Mouse (Mus musculus) heart, adult 2 months (tissue): ENCODE data around the gene LTO1. TPM values are rescaled to one million over a fixed set of nuclear protein-coding genes. Genes with fewer than 3 reads are reported as not detected.
A peak's percentile ranks its signal among the peaks of the same experiment; 100 is the strongest.

Source experiments
- DNase-seq, 2 experiments: peaks; one replicate each; pipeline ENCODE4 v3.0.0; 2021
- H3K27ac ChIP-seq: fragments of 200-600 bp; 2 replicates; pipeline ENCODE4 v1.8.1; 2022
- H3K27me3 ChIP-seq: fragments of 200-500 bp; 2 replicates; pipeline ENCODE4 v1.6.1; 2012; ENCODE audit warnings: mild to moderate bottlenecking, low read length, inconsistent platforms, mixed read lengths; ENCODE audit not compliant: control insufficient read depth, insufficient read depth
- H3K36me3 ChIP-seq: fragments of 200-500 bp; 2 replicates; pipeline ENCODE4 v1.6.1; 2012; ENCODE audit warnings: low read length, inconsistent platforms; ENCODE audit not compliant: control insufficient read depth, insufficient read depth
- H3K4me1 ChIP-seq: fragments of 200-500 bp; 2 replicates; pipeline ENCODE4 v1.6.1; 2011; ENCODE audit warnings: low read length; ENCODE audit not compliant: control insufficient read depth, insufficient read depth
- H3K4me3 ChIP-seq: fragments of 200-600 bp; 2 replicates; pipeline ENCODE4 v1.8.1; 2022
- H3K79me2 ChIP-seq: fragments of 200-500 bp; replicated peaks from 2 replicates; pipeline ENCODE4 v1.6.1; 2012; ENCODE audit warnings: mild to moderate bottlenecking, inconsistent platforms, low read length, moderate library complexity, mixed read lengths; ENCODE audit not compliant: control insufficient read depth, insufficient read depth
- H3K9ac ChIP-seq: fragments of 200-500 bp; 2 replicates; pipeline ENCODE4 v1.6.1; 2012; ENCODE audit warnings: low read depth, mild to moderate bottlenecking, control low read depth, inconsistent platforms, low read length, mixed read lengths
- CTCF ChIP-seq: fragments of 200-600 bp; IDR thresholded peaks from 2 replicates; pipeline ENCODE4 v1.8.1; 2022; ENCODE audit warnings: antibody characterized with exemption, mild to moderate bottlenecking, moderate library complexity
- EP300 ChIP-seq: fragments of 200-500 bp; IDR thresholded peaks from 2 replicates; pipeline ENCODE4 v1.6.1; 2011; ENCODE audit warnings: low read depth, low read length, control low read depth; ENCODE audit not compliant: insufficient read depth
- POLR2A ChIP-seq: fragments of 200-500 bp; IDR thresholded peaks from 2 replicates; pipeline ENCODE4 v1.6.1; 2011; ENCODE audit warnings: mild to moderate bottlenecking, low read depth, low read length, control low read depth; ENCODE audit not compliant: insufficient read depth
- WGBS: fragments of 180-500 bp; shearing (Covaris S2); methylation state at CpG from one replicate; pipeline ENCODE4 v1.1.7; 2018; 5-methylcytosine and 5-hydroxymethylcytosine counted together
- intact Hi-C: fragments of 180-260 bp; cut with DNase I; formaldehyde crosslinking; loops from one replicate; pipeline ENCODE4 v1.15.1; 2025
- polyA plus RNA-seq: library from polyadenylated mRNA; depleted of rRNA; stranded (reverse); fragments of >200 nt; gene quantifications from 2 replicates; pipeline ENCODE4 v1.2.3, GENCODE M21; 2012
- total RNA-seq, 2 experiments: library from RNA; stranded (reverse); gene quantifications; 2 replicates each; pipeline ENCODE4 v1.2.3; 2021

LTO1 gene
- total and polyA plus RNA-seq, 3 experiments = 12.1 to 13.1 (median 12.5) TPM

- Histone ChIP-seq H3K27me3 (no peaks in the 10 kb centered on the region), H3K9ac (peak overlapping the region; percentile 44), H3K27ac (peak overlapping the region; percentile 85), H3K36me3 (no peaks in the 10 kb centered on the region), H3K4me3 (peak overlapping the region; percentile 76), H3K79me2 (no peaks in the 10 kb centered on the region), H3K4me1 (peaks cover 5% of the 10 kb centered on the region)
- 2% methylated on average over 20 of the region's 20 CpGs for WGBS
- no peak for DNase-seq
- intact Hi-C loops = loop anchor here (1.0 to 2.0 kb wide), 2 partner anchors 54 to 82 kb away; no protein-coding TSS in a partner anchor
- TF ChIP-seq POLR2A (no peak), CTCF (no peak), EP300 (no peak)
Measured at GRCm38 (mm10) chr7:144942744-144943135, 27.8 kb downstream of the LTO1 start.

- peak overlapping the region; percentile 14 for H3K9ac ChIP-seq
- no peaks in the 10 kb centered on the region for H3K79me2 ChIP-seq
- peak; percentile 86 to 87 for DNase-seq
- no peaks in the 10 kb centered on the region for H3K36me3 ChIP-seq
- WGBS = under 1% methylated on average over 45 of the region's 45 CpGs
- intact Hi-C loops = loop anchor here (1.0 to 2.0 kb wide), 2 partner anchors 54 to 81 kb away; no protein-coding TSS in a partner anchor
- peak overlapping the region; percentile 85 for H3K27ac ChIP-seq
- peak overlapping the region; percentile 62 for H3K4me3 ChIP-seq
- TF ChIP-seq CTCF (peak; percentile 62), EP300 (no peak; the same call in 1 of the 2 replicates)
- no peaks in the 10 kb centered on the region for H3K27me3 ChIP-seq
- H3K4me1 ChIP-seq = peaks cover 5% of the 10 kb centered on the region
Measured at GRCm38 (mm10) chr7:144943254-144943653, 28.4 kb downstream of the LTO1 start.

- intact Hi-C loops = no loop called here
- DNase-seq = no peak
- no peak overlapping the region for H3K27ac ChIP-seq
- H3K4me1 ChIP-seq = no peaks in the 10 kb centered on the region
- H3K27me3 ChIP-seq = no peaks in the 10 kb centered on the region
- TF ChIP-seq CTCF = no peak
- no peak for TF ChIP-seq POLR2A
- no peak for TF ChIP-seq EP300
- H3K9ac ChIP-seq = no peak overlapping the region
- no peaks in the 10 kb centered on the region for H3K36me3 ChIP-seq
- 69% methylated on average over 12 of the region's 12 CpGs for WGBS
- no peak overlapping the region for H3K4me3 ChIP-seq
- no peaks in the 10 kb centered on the region for H3K79me2 ChIP-seq
Measured at GRCm38 (mm10) chr7:144958509-144959395, 43.9 kb downstream of the LTO1 start.

- no peaks in the 10 kb centered on the region for H3K36me3 ChIP-seq
- WGBS = 78% methylated on average over 1 of the region's 1 CpGs
- H3K9ac ChIP-seq = no peak overlapping the region
- intact Hi-C loops = no loop called here
- no peak overlapping the region for H3K4me3 ChIP-seq
- DNase-seq = no peak
- no peak for TF ChIP-seq EP300
- no peak for TF ChIP-seq POLR2A
- no peak for TF ChIP-seq CTCF
- H3K27me3 ChIP-seq = no peaks in the 10 kb centered on the region
- H3K4me1 ChIP-seq = no peaks in the 10 kb centered on the region
- H3K27ac ChIP-seq = no peak overlapping the region
- H3K79me2 ChIP-seq = no peaks in the 10 kb centered on the region
Measured at GRCm38 (mm10) chr7:144963911-144964310, 49.0 kb downstream of the LTO1 start.

GRCm38 (mm10) chr7:144964316-144964715 is 49.4 kb downstream of the LTO1 start:
- no peak overlapping the region for H3K27ac ChIP-seq
- H3K9ac ChIP-seq = no peak overlapping the region
- DNase-seq = no peak
- no peaks in the 10 kb centered on the region for H3K79me2 ChIP-seq
- H3K36me3 ChIP-seq = no peaks in the 10 kb centered on the region
- H3K27me3 ChIP-seq = no peaks in the 10 kb centered on the region
- no peak overlapping the region for H3K4me3 ChIP-seq
- TF ChIP-seq CTCF (no peak), EP300 (no peak), POLR2A (no peak)
- no peaks in the 10 kb centered on the region for H3K4me1 ChIP-seq
- intact Hi-C loops = no loop called here
- 86% methylated on average over 4 of the region's 4 CpGs for WGBS

- TF ChIP-seq EP300 (no peak), POLR2A (no peak), CTCF (no peak)
- no peak overlapping the region for H3K4me3 ChIP-seq
- no peak overlapping the region for H3K27ac ChIP-seq
- no peaks in the 10 kb centered on the region for H3K4me1 ChIP-seq
- H3K9ac ChIP-seq = no peak overlapping the region
- 77% methylated on average over 5 of the region's 5 CpGs for WGBS
- no peak for DNase-seq
- no peaks in the 10 kb centered on the region for H3K79me2 ChIP-seq
- no peaks in the 10 kb centered on the region for H3K27me3 ChIP-seq
- intact Hi-C loops = no loop called here
- no peaks in the 10 kb centered on the region for H3K36me3 ChIP-seq
Measured at GRCm38 (mm10) chr7:144965893-144966292, 51.0 kb downstream of the LTO1 start.
